Mouse (Mus musculus) right cerebral cortex, postnatal 25 days (tissue): Measurements from ENCODE around the gene Prrt1.

ENCODE experiments used
- DNase-seq: peaks from one replicate; pipeline ENCODE4 v3.0.0; 2022

The Prrt1 gene

GRCm38 (mm10) chr17:34629221-34629751 is at the start of gene Prrt1:
Gene Prrt1, plus strand, starts transcription at chr17:34629533.
- DNase-seq = peak; percentile 68

GRCm38 (mm10) chr17:34582528-34582927 is 46.8 kb upstream of the Prrt1 start:
- no peak for DNase-seq

- DNase-seq = no peak
These were observed 45.9 kb upstream of the Prrt1 start for GRCm38 (mm10) chr17:34583397-34583796.

GRCm38 (mm10) chr17:34583819-34584218 is 45.5 kb upstream of the Prrt1 start:
- no peak for DNase-seq

GRCm38 (mm10) chr17:34585121-34585520 is 44.2 kb upstream of the Prrt1 start:
- DNase-seq = no peak

- no peak for DNase-seq
These were observed 43.2 kb upstream of the Prrt1 start for GRCm38 (mm10) chr17:34585877-34586771.

GRCm38 (mm10) chr17:34586796-34587422 is 42.4 kb upstream of the Prrt1 start:
- DNase-seq = peak; percentile 86

GRCm38 (mm10) chr17:34587423-34587811 is 41.9 kb upstream of the Prrt1 start:
- DNase-seq = peak; percentile 100

GRCm38 (mm10) chr17:34587814-34588213 is 41.5 kb upstream of the Prrt1 start:
- no peak for DNase-seq

- no peak for DNase-seq
These were observed 40.6 kb upstream of the Prrt1 start for GRCm38 (mm10) chr17:34588767-34589166.

GRCm38 (mm10) chr17:34589206-34589605 is 40.1 kb upstream of the Prrt1 start:
- no peak for DNase-seq

GRCm38 (mm10) chr17:34589681-34590101 is 39.6 kb upstream of the Prrt1 start, which contains the start of gene Gpsm3:
Gene Gpsm3, plus strand, starts transcription at chr17:34589806.
- no peak for DNase-seq

GRCm38 (mm10) chr17:34590154-34590987 is 39.0 kb upstream of the Prrt1 start:
- DNase-seq = no peak

GRCm38 (mm10) chr17:34591029-34591993 is 38.0 kb upstream of the Prrt1 start, which contains the start of gene Pbx2:
Gene Pbx2, plus strand, starts transcription at chr17:34591266.
- DNase-seq = no peak

- DNase-seq = peak; percentile 83
These were observed 37.3 kb upstream of the Prrt1 start for GRCm38 (mm10) chr17:34591994-34592375.

- DNase-seq = no peak
These were observed 36.5 kb upstream of the Prrt1 start for GRCm38 (mm10) chr17:34592581-34593549.

- no peak for DNase-seq
These were observed 35.4 kb upstream of the Prrt1 start for GRCm38 (mm10) chr17:34593752-34594525.

GRCm38 (mm10) chr17:34596098-34596497 is 33.2 kb upstream of the Prrt1 start:
- DNase-seq = no peak

- no peak for DNase-seq
These were observed 31.7 kb upstream of the Prrt1 start, which contains the start of gene Ager for GRCm38 (mm10) chr17:34597566-34598095. Gene Ager, plus strand, starts transcription at chr17:34597862.
